Mouse (Mus musculus): Measurements from ENCODE around the gene Grn. TPM values are rescaled to one million over a fixed set of nuclear protein-coding genes. Genes with fewer than 3 reads are reported as not detected.

The Grn gene
- polyA plus RNA-seq, 1 experiment from 2014 or later, result 109 TPM

- peaks cover 6% of the 10 kb centered on the region for H3K4me1 ChIP-seq
- no peaks in the 10 kb centered on the region for H3K36me3 ChIP-seq
- peak; percentile 71 for DNase-seq (ENCODE audit: low spot score)
- no peaks in the 10 kb centered on the region for H3K9me3 ChIP-seq
- 68% methylated on average over 10 of the region's 10 CpGs for WGBS
- H3K27ac ChIP-seq, result no peak overlapping the region
- no peak overlapping the region for H3K4me3 ChIP-seq
- peaks cover 5% of the 10 kb centered on the region; the same call in 1 of the 2 replicates for H3K27me3 ChIP-seq (ENCODE audit: insufficient read depth, poor library complexity, severe bottlenecking)
Observed at GRCm38 (mm10) chr11:102415034-102415802, 14.9 kb upstream of the Grn start.

GRCm38 (mm10) chr11:102417160-102417559, 13.0 kb upstream of the Grn start:
- Histone ChIP-seq H3K4me1 (no peaks in the 10 kb centered on the region), H3K27ac (no peak overlapping the region)

GRCm38 (mm10) chr11:102418887-102419286, 11.2 kb upstream of the Grn start:
- no peaks in the 10 kb centered on the region for H3K4me1 ChIP-seq
- DNase-seq (ENCODE audit: low spot score), result no peak
- H3K27ac ChIP-seq, result no peak overlapping the region
- H3K4me3 ChIP-seq, result no peak overlapping the region
- no peaks in the 10 kb centered on the region for H3K36me3 ChIP-seq
- H3K9me3 ChIP-seq, result no peaks in the 10 kb centered on the region
- H3K27me3 ChIP-seq (ENCODE audit: insufficient read depth, poor library complexity, severe bottlenecking), result no peaks in the 10 kb centered on the region

More at GRCm38 (mm10) chr11:102417160-102417559, 13.0 kb upstream of the Grn start:
- WGBS, result 71% methylated on average over 1 of the region's 1 CpGs
- H3K4me3 ChIP-seq, result no peak overlapping the region
- DNase-seq (ENCODE audit: low spot score), result no peak
- H3K9me3 ChIP-seq, result no peaks in the 10 kb centered on the region
- H3K36me3 ChIP-seq, result no peaks in the 10 kb centered on the region
- H3K27me3 ChIP-seq (ENCODE audit: insufficient read depth, poor library complexity, severe bottlenecking), result peaks cover 5% of the 10 kb centered on the region; the same call in 1 of the 2 replicates

GRCm38 (mm10) chr11:102421559-102421958, 8.6 kb upstream of the Grn start:
- DNase-seq (ENCODE audit: low spot score), result peak; percentile 74
- 63% methylated on average over 8 of the region's 8 CpGs for whole genome bisulfite sequencing

GRCm38 (mm10) chr11:102424666-102425065, 5.4 kb upstream of the Grn start:
- Histone ChIP-seq H3K4me3 (no peak overlapping the region), H3K27ac (no peak overlapping the region), H3K9me3 (no peaks in the 10 kb centered on the region), H3K4me1 (peaks cover 7% of the 10 kb centered on the region), H3K27me3 (ENCODE audit: insufficient read depth, poor library complexity, severe bottlenecking) (no peaks in the 10 kb centered on the region), H3K36me3 (no peaks in the 10 kb centered on the region)
- peak; percentile 73 for DNase-seq (ENCODE audit: low spot score)
- WGBS, result 72% methylated on average over 6 of the region's 6 CpGs

More at GRCm38 (mm10) chr11:102421559-102421958, 8.6 kb upstream of the Grn start:
- no peaks in the 10 kb centered on the region for H3K9me3 ChIP-seq
- no peak overlapping the region for H3K4me3 ChIP-seq
- no peak overlapping the region for H3K27ac ChIP-seq
- H3K4me1 ChIP-seq, result no peaks in the 10 kb centered on the region; the same call in 1 of the 2 replicates
- no peaks in the 10 kb centered on the region for H3K27me3 ChIP-seq (ENCODE audit: insufficient read depth, poor library complexity, severe bottlenecking)
- H3K36me3 ChIP-seq, result no peaks in the 10 kb centered on the region

- no peak overlapping the region for H3K4me3 ChIP-seq
- peaks cover 10% of the 10 kb centered on the region for H3K4me1 ChIP-seq
- no peak overlapping the region for H3K27ac ChIP-seq
- peak; percentile 67 for DNase-seq (ENCODE audit: low spot score)
- no peaks in the 10 kb centered on the region for H3K9me3 ChIP-seq
- H3K27me3 ChIP-seq (ENCODE audit: insufficient read depth, poor library complexity, severe bottlenecking), result no peaks in the 10 kb centered on the region
- WGBS, result 83% methylated on average over 8 of the region's 8 CpGs
- no peaks in the 10 kb centered on the region for H3K36me3 ChIP-seq
Observed at GRCm38 (mm10) chr11:102425555-102426316, 4.4 kb upstream of the Grn start.

GRCm38 (mm10) chr11:102428981-102429540, 1.1 kb upstream of the Grn start:
- H3K27me3 ChIP-seq (ENCODE audit: insufficient read depth, poor library complexity, severe bottlenecking), result no peaks in the 10 kb centered on the region
- H3K36me3 ChIP-seq, result peaks cover 17% of the 10 kb centered on the region; the same call in 1 of the 2 replicates
- H3K9me3 ChIP-seq, result no peaks in the 10 kb centered on the region
- peak overlapping the region; percentile 88; the same call in 1 of the 2 replicates for H3K27ac ChIP-seq
- peak; percentile 55 for DNase-seq (ENCODE audit: low spot score)
- 68% methylated on average over 8 of the region's 8 CpGs for WGBS
- H3K4me3 ChIP-seq, result peak overlapping the region; percentile 78
- H3K4me1 ChIP-seq, result peaks cover 35% of the 10 kb centered on the region

GRCm38 (mm10) chr11:102429551-102429950, 564 bp upstream of the Grn start:
- DNase-seq (ENCODE audit: low spot score), result no peak
- Histone ChIP-seq H3K36me3 (peaks cover 18% of the 10 kb centered on the region; the same call in 1 of the 2 replicates), H3K9me3 (no peaks in the 10 kb centered on the region), H3K4me1 (peaks cover 38% of the 10 kb centered on the region), H3K27me3 (ENCODE audit: insufficient read depth, poor library complexity, severe bottlenecking) (no peaks in the 10 kb centered on the region), H3K4me3 (peak overlapping the region; percentile 78), H3K27ac (peak overlapping the region; percentile 88)
- WGBS, result 23% methylated on average over 3 of the region's 3 CpGs

GRCm38 (mm10) chr11:102431018-102431645, 1.0 kb downstream of the Grn start:
- WGBS, result 0% methylated on average over 7 of the region's 7 CpGs
- Histone ChIP-seq H3K9me3 (no peaks in the 10 kb centered on the region), H3K36me3 (peaks cover 34% of the 10 kb centered on the region), H3K4me1 (peaks cover 38% of the 10 kb centered on the region), H3K27ac (peak overlapping the region; percentile 88), H3K27me3 (ENCODE audit: insufficient read depth, poor library complexity, severe bottlenecking) (no peaks in the 10 kb centered on the region), H3K4me3 (peak overlapping the region; percentile 78)
- peak; percentile 87 for DNase-seq (ENCODE audit: low spot score)

- H3K4me3 ChIP-seq, result no peak overlapping the region
Observed at GRCm38 (mm10) chr11:102431728-102432114, 1.6 kb downstream of the Grn start.

GRCm38 (mm10) chr11:102432115-102432843, 2.2 kb downstream of the Grn start:
- Histone ChIP-seq H3K36me3 (peaks cover 41% of the 10 kb centered on the region), H3K27me3 (ENCODE audit: insufficient read depth, poor library complexity, severe bottlenecking) (no peaks in the 10 kb centered on the region), H3K4me3 (no peak overlapping the region; the same call in 1 of the 2 replicates), H3K27ac (no peak overlapping the region), H3K9me3 (no peaks in the 10 kb centered on the region), H3K4me1 (peaks cover 42% of the 10 kb centered on the region)
- WGBS, result 63% methylated on average over 16 of the region's 16 CpGs
- DNase-seq (ENCODE audit: low spot score), result no peak

More at GRCm38 (mm10) chr11:102431728-102432114, 1.6 kb downstream of the Grn start:
- Histone ChIP-seq H3K27me3 (ENCODE audit: insufficient read depth, poor library complexity, severe bottlenecking) (no peaks in the 10 kb centered on the region), H3K36me3 (peaks cover 38% of the 10 kb centered on the region), H3K4me1 (peaks cover 38% of the 10 kb centered on the region), H3K9me3 (no peaks in the 10 kb centered on the region), H3K27ac (no peak overlapping the region)
- DNase-seq (ENCODE audit: low spot score), result no peak
- 72% methylated on average over 3 of the region's 3 CpGs for WGBS

- peaks cover 48% of the 10 kb centered on the region for H3K4me1 ChIP-seq
- no peak for DNase-seq (ENCODE audit: low spot score)
- no peaks in the 10 kb centered on the region for H3K27me3 ChIP-seq (ENCODE audit: insufficient read depth, poor library complexity, severe bottlenecking)
- peaks cover 47% of the 10 kb centered on the region for H3K36me3 ChIP-seq
- 84% methylated on average over 6 of the region's 6 CpGs for WGBS
- no peak overlapping the region for H3K4me3 ChIP-seq
- H3K9me3 ChIP-seq, result no peaks in the 10 kb centered on the region
- H3K27ac ChIP-seq, result no peak overlapping the region; the same call in 1 of the 2 replicates
Observed at GRCm38 (mm10) chr11:102432896-102433295, 2.8 kb downstream of the Grn start.

All from heart, embryonic 10.5 days (tissue).